ENCODE assay signal across 18 mouse cellular contexts in the genomic region with DNA sequence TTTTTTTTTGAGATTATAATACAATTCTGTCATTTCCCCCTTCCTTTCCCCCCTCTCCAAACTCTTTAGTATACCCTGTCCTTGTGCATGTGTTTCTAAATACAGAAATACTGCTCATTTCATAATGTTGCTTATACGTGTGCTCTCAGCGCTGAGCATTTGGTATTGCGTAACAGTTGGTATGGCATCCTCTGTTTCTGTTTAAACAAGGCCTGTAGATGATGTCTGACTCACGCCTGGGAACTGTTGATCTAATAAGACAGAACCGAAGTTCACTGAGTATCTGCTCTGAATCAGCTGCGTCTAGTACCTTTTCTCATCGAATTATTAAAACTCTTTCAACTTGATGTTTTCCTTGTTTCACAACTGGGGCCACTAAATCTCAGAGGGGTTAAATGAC. TPM values are rescaled to one million over a fixed set of nuclear protein-coding genes. Genes with fewer than 3 reads are reported as not detected.
DNase-seq lines count a peak whose midpoint lies in the region; ATAC-seq lines count a peak whose summit lies in the region.
"Had no signal": no experiment of that assay in that cellular context is flagged by ENCODE, and none has a peak within 500 bp of the region (broad histone marks: within the 10 kb centered on the region; RNA-seq: fewer than 3 reads in every experiment).

No protein-coding gene starts in this region.

- peak; percentile 19 for DNase-seq in adrenal gland, adult 2 months
- no peak for DNase-seq in adrenal gland, postnatal 4 days (ENCODE audit: low spot score in 2 of 2)
- DNase-seq in lung, postnatal 4 days: no peak
- peak; percentile 17 for DNase-seq in telencephalon, adult 2 months (ENCODE audit: low read depth, low spot score)
- no peak for DNase-seq in gastrocnemius, postnatal 10 days
- DNase-seq in embryo, embryonic 9.5 days (ENCODE audit: extremely low spot score): no peak
- DNase-seq: adrenal gland, adult 8-10 months; cerebellum, adult 11 months; kidney, postnatal 25 days; retina, postnatal 1 day; thymus, postnatal 4 days had no signal

- H3K4me2 ChIP-seq in lung, embryonic 16.5 days (ENCODE audit: low read depth, low read length): no peak overlapping the region
- no peak overlapping the region for H3K4me2 ChIP-seq in intestine, embryonic 16.5 days (ENCODE audit: low read depth, low read length)
- H3K4me2 ChIP-seq: embryonic facial prominence, embryonic 12.5 days; hindbrain, embryonic 14.5 days had no signal

- no peaks in the 10 kb centered on the region for H3K4me1 ChIP-seq in lung, embryonic 16.5 days (replicated peaks; ENCODE audit: control insufficient read depth, insufficient read depth, low read length)
- peaks cover 4% of the 10 kb centered on the region; the same call in 1 of the 2 replicates for H3K4me1 ChIP-seq in intestine, embryonic 16.5 days (ENCODE audit: control insufficient read depth, insufficient read depth, low read length)
- H3K4me1 ChIP-seq: limb, embryonic 10.5 days; megakaryocyte, embryonic 14.5 days had no signal

- H3K9me3 ChIP-seq in lung, embryonic 16.5 days (ENCODE audit: control insufficient read depth, low read length): no peaks in the 10 kb centered on the region
- no peaks in the 10 kb centered on the region for H3K9me3 ChIP-seq in intestine, embryonic 16.5 days (ENCODE audit: control insufficient read depth, low read length)
- H3K9me3 ChIP-seq: embryonic facial prominence, embryonic 12.5 days; limb, embryonic 10.5 days had no signal

- ATAC-seq in lung, embryonic 16.5 days (ENCODE audit: low read depth): peak; percentile 52; the same call in 1 of the 2 replicates
- ATAC-seq in intestine, embryonic 16.5 days: peak; percentile 96

- 43% methylated on average over 7 of the region's 7 CpGs for WGBS in lung, embryonic 16.5 days
- 32% methylated on average over 7 of the region's 7 CpGs for WGBS in intestine, embryonic 16.5 days

- H3K36me3 ChIP-seq in lung, embryonic 16.5 days (ENCODE audit: control insufficient read depth, insufficient read depth, low read length): no peaks in the 10 kb centered on the region
- H3K36me3 ChIP-seq in intestine, embryonic 16.5 days (ENCODE audit: control insufficient read depth, insufficient read depth, low read length): no peaks in the 10 kb centered on the region
- H3K36me3 ChIP-seq: embryonic facial prominence, embryonic 12.5 days; limb, embryonic 10.5 days had no signal

- no peak overlapping the region for H3K9ac ChIP-seq in lung, embryonic 16.5 days (ENCODE audit: low read length)
- H3K9ac ChIP-seq in intestine, embryonic 16.5 days (ENCODE audit: low read depth, low read length): no peak overlapping the region
- H3K9ac ChIP-seq: embryonic facial prominence, embryonic 12.5 days; hindbrain, embryonic 14.5 days had no signal

- H3K27me3 ChIP-seq in lung, embryonic 16.5 days (ENCODE audit: control insufficient read depth, insufficient read depth, low read depth, low read length): no peaks in the 10 kb centered on the region
- no peaks in the 10 kb centered on the region for H3K27me3 ChIP-seq in intestine, embryonic 16.5 days (replicated peaks; ENCODE audit: control insufficient read depth, insufficient read depth, low read length)
- H3K27me3 ChIP-seq: embryonic facial prominence, embryonic 12.5 days; megakaryocyte, embryonic 14.5 days had no signal

- no peak overlapping the region for H3K27ac ChIP-seq in lung, embryonic 16.5 days (ENCODE audit: low read length)
- peak overlapping the region; percentile 16; the same call in 1 of the 2 replicates for H3K27ac ChIP-seq in intestine, embryonic 16.5 days (ENCODE audit: low read length)
- H3K27ac ChIP-seq: embryonic facial prominence, embryonic 12.5 days; hindbrain, embryonic 14.5 days; limb, embryonic 10.5 days had no signal

- no peak overlapping the region for H3K4me3 ChIP-seq in lung, embryonic 16.5 days (ENCODE audit: low read length)
- H3K4me3 ChIP-seq in intestine, embryonic 16.5 days (ENCODE audit: low read length): no peak overlapping the region
- H3K4me3 ChIP-seq: embryonic facial prominence, embryonic 12.5 days; limb, embryonic 10.5 days; megakaryocyte, embryonic 14.5 days had no signal

RNA-seq across cellular contexts. Expression of a gene that starts 24.2 kb away (rescaled TPM):
- under 1 TPM in 1 of 2 experiments, not detected in 1; 0.07 TPM for total RNA-seq in adrenal gland, adult 2 months (2021)
- polyA plus RNA-seq in adrenal gland, adult 2 months (2012; rRNA removed): 0.02 TPM in 1 of 2 replicates, not detected in the other
- 1 to 10 TPM; 1.1 to 1.9 TPM for total RNA-seq in adrenal gland, postnatal 4 days (2021)
- polyA plus RNA-seq in lung, embryonic 16.5 days (2015; fragmentation: Nextera tagmentation; extraction: Ambion mirVana): 2.1 and 2.4 TPM in 2 replicates
- 2.4 and 3.0 TPM in 2 replicates for polyA plus RNA-seq in intestine, embryonic 16.5 days (2015; fragmentation: Nextera tagmentation; extraction: Ambion mirVana)
- 1 to 10 TPM; 6.7 to 9.1 TPM for total RNA-seq in gastrocnemius, postnatal 10 days (2021)
- total RNA-seq: adrenal gland, adult 8-10 months; MEL had no signal

Comparison
In these comparisons a context has a peak if more than half of its experiments do, and no peak if none do; other contexts are left out.
1. DNase-seq: peak in adrenal gland, adult 2 months (single experiment) and telencephalon, adult 2 months (single experiment); none in adrenal gland, postnatal 4 days (0 of 2), lung, postnatal 4 days (0 of 2), gastrocnemius, postnatal 10 days (single experiment) and embryo, embryonic 9.5 days (single experiment).